Mouse (Mus musculus) heart, postnatal 25 days (tissue): ENCODE results near the gene Nlrp9b. TPM values are rescaled to one million over a fixed set of nuclear protein-coding genes. Genes with fewer than 3 reads are reported as not detected.
"Not testable (repeated sequence)": the region's sequence is repeated elsewhere in the genome, so short reads cannot be mapped to it uniquely, and the experiment has no call there.

Experiments
- DNase-seq: peaks from one replicate; pipeline ENCODE4 v3.0.0; 2022; ENCODE audit warnings: low spot score
- intact Hi-C: fragments of 180-260 bp; cut with DNase I; formaldehyde crosslinking; loops from one replicate; pipeline ENCODE4 v1.15.1; 2025
- total RNA-seq, 2 experiments: library from RNA; stranded (reverse); gene quantifications; 2 replicates each; pipeline ENCODE4 v1.2.3; 2021

Gene Nlrp9b
- total RNA-seq, 2 experiments from 2014 or later = not detected

DNA sequence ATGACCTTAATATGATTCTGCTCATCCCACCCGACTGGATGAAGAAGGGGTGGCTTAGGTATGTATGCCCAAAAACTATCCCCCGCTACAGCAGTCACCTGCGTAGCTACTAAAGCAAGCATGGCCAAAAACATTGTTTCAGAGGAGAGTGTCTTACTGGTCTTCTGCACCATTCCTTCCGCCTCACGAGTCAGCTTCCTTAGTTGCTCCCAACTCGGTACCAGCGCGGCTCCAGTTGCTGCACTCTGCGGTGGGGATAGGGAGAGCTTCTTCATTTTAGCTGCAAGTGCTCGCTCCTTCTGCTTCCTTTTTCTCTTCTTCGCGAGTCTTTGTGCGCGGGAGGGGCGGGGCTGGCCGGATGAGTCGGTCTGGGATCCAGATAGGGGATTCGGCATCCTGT is 86.9 kb downstream of the Nlrp9b start:
- intact Hi-C loops, DNase-seq: not testable (repeated sequence)

DNA sequence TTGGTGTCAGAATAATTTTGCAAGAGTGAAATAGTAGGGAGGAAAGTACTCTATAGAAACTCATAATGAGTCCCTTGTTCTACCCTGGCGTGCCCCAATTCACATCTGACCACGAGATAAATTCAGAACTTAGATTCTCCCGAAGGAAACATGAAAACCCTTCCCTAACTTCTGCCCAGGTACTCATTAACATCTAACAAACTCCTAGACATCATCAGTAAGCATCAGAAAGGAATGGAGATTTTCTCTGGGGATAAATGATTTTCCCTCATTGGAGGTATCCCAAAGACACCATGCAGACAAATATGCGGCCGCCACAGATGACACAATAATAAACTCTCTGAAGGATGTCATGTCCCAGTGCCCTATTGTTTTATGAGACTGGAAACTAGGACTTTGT is 108.1 kb downstream of the Nlrp9b start, which contains the start of gene Vmn1r91:
Gene Vmn1r91 (plus strand): TSS at position 301 of the 400 bp plus-strand sequence.
- intact Hi-C loops, DNase-seq: not testable (repeated sequence)

GRCm38 (mm10) chr7:20122479-20122878 is 131.2 kb downstream of the Nlrp9b start, which contains the start of gene Gm16442:
TSS of gene Gm16442 (minus strand) at chr7:20122579.
- DNase-seq, intact Hi-C loops: not testable (repeated sequence)

Other genes starting within 250 kb of the Nlrp9b start
- gene Nectin2, start 241.0 kb upstream of the Nlrp9b start, total RNA-seq = 10 to 100 TPM; 31.1 to 31.9 TPM
- gene Bcam, start 220.4 kb upstream of the Nlrp9b start, total RNA-seq = 100 to 1,000 TPM; 220 to 229 TPM
- under 1 TPM in 1 of 2 experiments, not detected in 1; 0.73 TPM for gene Cblc, start 194.7 kb upstream of the Nlrp9b start, total RNA-seq
- 1 to 10 TPM; 3.0 to 3.9 TPM for gene Bcl3, start 168.7 kb upstream of the Nlrp9b start, total RNA-seq
- gene Gm19345, start 139.5 kb upstream of the Nlrp9b start, total RNA-seq = not detected
- gene Ceacam16, start 130.2 kb upstream of the Nlrp9b start, total RNA-seq = under 1 TPM in 1 of 2 experiments, not detected in 1; 0.42 TPM
- not detected for gene Ceacam19, start 103.5 kb upstream of the Nlrp9b start, total RNA-seq
- gene Pvr, start 70.3 kb upstream of the Nlrp9b start, total RNA-seq = 10 to 100 TPM; 19.3 to 20.1 TPM
- 1 to 10 TPM; 1.8 to 2.8 TPM for gene Igsf23, start 40.7 kb upstream of the Nlrp9b start, total RNA-seq
- gene Ceacam20, start 26.1 kb upstream of the Nlrp9b start, total RNA-seq = not detected
- not detected for gene Vmn1r91, start 108.2 kb downstream of the Nlrp9b start, total RNA-seq
- not detected for gene Gm16442, start 131.1 kb downstream of the Nlrp9b start, total RNA-seq
- not detected for gene Vmn1r93, start 147.6 kb downstream of the Nlrp9b start, total RNA-seq
- not detected for gene Vmn1r94, start 176.9 kb downstream of the Nlrp9b start, total RNA-seq
- not detected for gene Vmn1r95, start 202.2 kb downstream of the Nlrp9b start, total RNA-seq
- gene Gm6164, start 214.1 kb downstream of the Nlrp9b start, total RNA-seq = not detected
- gene Gm4498, start 242.4 kb downstream of the Nlrp9b start, total RNA-seq = not detected